Mouse (Mus musculus): ENCODE measurements around the gene Imp3.

- no peak for TF ChIP-seq EP300 (IDR thresholded peaks at IDR 0.05; ENCODE audit: insufficient read depth, low read depth, low read length)
- TF ChIP-seq CTCF (IDR thresholded peaks at IDR 0.05; ENCODE audit: low read depth, low read length): no peak
These were observed 49.7 kb upstream of the Imp3 start for GRCm38 (mm10) chr9:56887581-56887980.

All from ES-Bruce4 (cell line).